Mouse (Mus musculus) neural tube, embryonic 12.5 days (tissue): ENCODE data around the gene 9530068E07Rik. TPM values are rescaled to one million over a fixed set of nuclear protein-coding genes. Genes with fewer than 3 reads are reported as not detected.
"Not testable (repeated sequence)": the region's sequence is repeated elsewhere in the genome, so short reads cannot be mapped to it uniquely, and the experiment has no call there.

Experiments used
- ATAC-seq: fragments of 200-750 bp; cut with Nextera tagmentation; 2 replicates; pipeline ENCODE4 v1.8.0; 2017; ENCODE audit warnings: low read depth, mild to moderate bottlenecking, moderate TSS enrichment, moderate library complexity; ENCODE audit not compliant: low FRiP score
- H3K27ac ChIP-seq: fragments of 300-500 bp; sonication (generic); 2 replicates; pipeline ENCODE4 v1.5.1; 2016
- H3K27me3 ChIP-seq: fragments of 300-500 bp; sonication (generic); replicated peaks from 2 replicates; pipeline ENCODE4 v1.6.1; 2016; ENCODE audit warnings: mild to moderate bottlenecking
- H3K36me3 ChIP-seq: fragments of 300-500 bp; sonication (generic); 2 replicates; pipeline ENCODE4 v1.6.1; 2016; ENCODE audit warnings: mild to moderate bottlenecking
- H3K4me1 ChIP-seq: fragments of 300-500 bp; sonication (generic); 2 replicates; pipeline ENCODE4 v1.6.1; 2016
- H3K4me2 ChIP-seq: fragments of 300-500 bp; sonication (generic); replicated peaks from 2 replicates; pipeline ENCODE4 v1.6.1; 2016; ENCODE audit warnings: mild to moderate bottlenecking
- H3K4me3 ChIP-seq: fragments of 300-500 bp; sonication (generic); 2 replicates; pipeline ENCODE4 v1.5.1; 2016
- H3K9ac ChIP-seq: fragments of 300-500 bp; sonication (generic); 2 replicates; pipeline ENCODE4 v1.6.1; 2016; ENCODE audit warnings: mild to moderate bottlenecking
- H3K9me3 ChIP-seq: fragments of 300-500 bp; sonication (generic); 2 replicates; pipeline ENCODE4 v1.6.1; 2016; ENCODE audit warnings: mild to moderate bottlenecking
- WGBS: fragments of 180-500 bp; shearing (Covaris S2); methylation state at CpG from one replicate; pipeline ENCODE4 v1.1.7; 2016; 5-methylcytosine and 5-hydroxymethylcytosine counted together
- polyA plus RNA-seq: library from polyadenylated mRNA; unstranded; fragments of >200 nt; fragmentation: Nextera tagmentation; extraction: Ambion mirVana; gene quantifications from 2 replicates; pipeline ENCODE4 v1.2.1, GENCODE M21; 2016

Gene 9530068E07Rik
- polyA plus RNA-seq, 1 experiment from 2014 or later, result 153 TPM

DNA sequence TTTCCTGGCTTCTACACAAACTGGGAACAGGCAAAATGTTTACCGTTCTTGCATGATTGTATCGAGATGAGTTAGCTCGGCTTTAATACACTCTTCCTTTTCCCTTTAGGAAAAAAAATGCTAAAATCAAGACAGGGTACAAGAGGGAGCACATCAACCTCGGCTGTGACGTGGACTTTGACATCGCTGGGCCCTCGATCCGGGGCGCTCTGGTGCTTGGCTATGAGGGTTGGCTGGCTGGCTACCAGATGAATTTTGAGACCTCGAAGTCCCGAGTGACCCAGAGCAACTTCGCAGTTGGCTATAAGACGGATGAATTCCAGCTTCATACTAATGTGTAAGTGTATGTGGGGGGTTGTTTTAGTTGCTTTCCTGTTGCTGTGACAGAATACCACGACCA, 12.5 kb upstream of the 9530068E07Rik start:
- 96% methylated on average over 14 of the region's 14 CpGs for WGBS
- ATAC-seq, result no peak

GRCm38 (mm10) chr11:52384667-52385066, 11.6 kb upstream of the 9530068E07Rik start:
- no peak overlapping the region for H3K4me2 ChIP-seq
- no peak for ATAC-seq
- H3K27ac ChIP-seq, result no peak overlapping the region
- no peaks in the 10 kb centered on the region for H3K4me1 ChIP-seq
- no peaks in the 10 kb centered on the region for H3K27me3 ChIP-seq
- no peak overlapping the region for H3K4me3 ChIP-seq
- H3K36me3 ChIP-seq, result peaks cover 67% of the 10 kb centered on the region
- H3K9me3 ChIP-seq, result no peaks in the 10 kb centered on the region
- no peak overlapping the region for H3K9ac ChIP-seq
- WGBS, result 62% methylated on average over 3 of the region's 3 CpGs

More for the DNA sequence above, 12.5 kb upstream of the 9530068E07Rik start:
- Histone ChIP-seq H3K9ac (no peak overlapping the region), H3K4me1 (no peaks in the 10 kb centered on the region), H3K4me3 (no peak overlapping the region), H3K4me2 (no peak overlapping the region), H3K27ac (no peak overlapping the region), H3K27me3 (no peaks in the 10 kb centered on the region), H3K36me3 (peaks cover 68% of the 10 kb centered on the region), H3K9me3 (no peaks in the 10 kb centered on the region)

GRCm38 (mm10) chr11:52386892-52387291, 9.3 kb upstream of the 9530068E07Rik start:
- ATAC-seq, result no peak
- Histone ChIP-seq H3K9me3 (no peaks in the 10 kb centered on the region), H3K9ac (no peak overlapping the region), H3K27me3 (no peaks in the 10 kb centered on the region), H3K4me3 (no peak overlapping the region), H3K4me2 (no peak overlapping the region), H3K4me1 (no peaks in the 10 kb centered on the region), H3K27ac (no peak overlapping the region), H3K36me3 (peaks cover 66% of the 10 kb centered on the region)
- 83% methylated on average over 3 of the region's 3 CpGs for WGBS

GRCm38 (mm10) chr11:52388150-52388549, 8.1 kb upstream of the 9530068E07Rik start:
- Histone ChIP-seq H3K9ac (no peak overlapping the region), H3K4me2 (no peak overlapping the region), H3K9me3 (no peaks in the 10 kb centered on the region), H3K27me3 (no peaks in the 10 kb centered on the region), H3K36me3 (peaks cover 61% of the 10 kb centered on the region), H3K4me3 (no peak overlapping the region), H3K4me1 (no peaks in the 10 kb centered on the region), H3K27ac (no peak overlapping the region)
- WGBS, result 93% methylated on average over 12 of the region's 12 CpGs
- ATAC-seq, result no peak

- not testable (repeated sequence) for H3K4me3 ChIP-seq, H3K27ac ChIP-seq, H3K27me3 ChIP-seq, H3K9ac ChIP-seq, H3K4me1 ChIP-seq, ATAC-seq, H3K9me3 ChIP-seq, H3K4me2 ChIP-seq
- WGBS, result 94% methylated on average over 5 of the region's 5 CpGs
- peaks cover 55% of the 10 kb centered on the region for H3K36me3 ChIP-seq
These were observed 7.2 kb upstream of the 9530068E07Rik start for GRCm38 (mm10) chr11:52388979-52389378.

DNA sequence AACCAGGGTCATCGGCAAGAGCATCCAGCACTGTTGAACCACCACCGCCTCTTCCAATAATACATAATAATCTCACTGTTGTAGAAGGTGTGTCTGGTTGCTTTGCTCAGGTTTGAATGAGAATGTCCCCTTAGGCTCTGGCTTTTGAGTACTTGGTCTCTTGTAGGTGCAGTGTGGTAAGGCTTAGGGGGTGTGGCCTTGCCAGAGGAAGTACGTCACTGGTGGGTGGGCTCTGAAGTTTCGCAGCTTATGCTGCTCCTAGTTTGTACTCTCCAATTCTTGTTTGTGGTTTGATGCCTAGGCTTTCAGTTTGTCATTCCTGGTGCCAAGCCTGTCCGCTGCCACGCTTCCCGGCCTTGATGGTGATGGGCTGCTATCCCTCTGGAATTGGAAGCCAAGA, 6.3 kb upstream of the 9530068E07Rik start:
- H3K4me1 ChIP-seq, result no peaks in the 10 kb centered on the region
- no peak overlapping the region for H3K27ac ChIP-seq
- no peak overlapping the region for H3K9ac ChIP-seq
- H3K4me3 ChIP-seq, result no peak overlapping the region
- H3K36me3 ChIP-seq, result peaks cover 47% of the 10 kb centered on the region
- H3K9me3 ChIP-seq, result no peaks in the 10 kb centered on the region
- 93% methylated on average over 7 of the region's 7 CpGs for WGBS
- no peak overlapping the region for H3K4me2 ChIP-seq
- H3K27me3 ChIP-seq, result no peaks in the 10 kb centered on the region
- no peak for ATAC-seq

GRCm38 (mm10) chr11:52394494-52394893, 1.7 kb upstream of the 9530068E07Rik start:
- H3K4me1 ChIP-seq, result peaks cover 6% of the 10 kb centered on the region; the same call in 1 of the 2 replicates
- WGBS, result 83% methylated on average over 4 of the region's 4 CpGs
- ATAC-seq, result no peak
- no peaks in the 10 kb centered on the region for H3K9me3 ChIP-seq
- no peak overlapping the region for H3K4me2 ChIP-seq
- no peaks in the 10 kb centered on the region for H3K27me3 ChIP-seq
- H3K36me3 ChIP-seq, result peaks cover 10% of the 10 kb centered on the region; the same call in 1 of the 2 replicates
- H3K9ac ChIP-seq, result no peak overlapping the region
- no peak overlapping the region for H3K27ac ChIP-seq
- no peak overlapping the region for H3K4me3 ChIP-seq

- Histone ChIP-seq H3K27ac (no peak overlapping the region), H3K9me3 (no peaks in the 10 kb centered on the region), H3K4me1 (peaks cover 10% of the 10 kb centered on the region; the same call in 1 of the 2 replicates), H3K36me3 (peaks cover 1% of the 10 kb centered on the region; the same call in 1 of the 2 replicates), H3K27me3 (no peaks in the 10 kb centered on the region), H3K4me3 (no peak overlapping the region), H3K9ac (no peak overlapping the region), H3K4me2 (no peak overlapping the region)
- WGBS, result 32% methylated on average over 4 of the region's 4 CpGs
- ATAC-seq, result no peak
These were observed 885 bp upstream of the 9530068E07Rik start for GRCm38 (mm10) chr11:52395343-52395742.

GRCm38 (mm10) chr11:52396597-52397188, 465 bp downstream of the 9530068E07Rik start:
- H3K36me3 ChIP-seq, result no peaks in the 10 kb centered on the region
- no peaks in the 10 kb centered on the region for H3K27me3 ChIP-seq
- peak overlapping the region; percentile 81 for H3K4me3 ChIP-seq
- peak overlapping the region; percentile 23 for H3K27ac ChIP-seq
- peak; percentile 79 for ATAC-seq
- H3K9me3 ChIP-seq, result no peaks in the 10 kb centered on the region
- H3K4me2 ChIP-seq, result peak overlapping the region; percentile 68
- peaks cover 11% of the 10 kb centered on the region; the same call in 1 of the 2 replicates for H3K4me1 ChIP-seq
- peak overlapping the region; percentile 82 for H3K9ac ChIP-seq
- 1% methylated on average over 33 of the region's 33 CpGs for WGBS

DNA sequence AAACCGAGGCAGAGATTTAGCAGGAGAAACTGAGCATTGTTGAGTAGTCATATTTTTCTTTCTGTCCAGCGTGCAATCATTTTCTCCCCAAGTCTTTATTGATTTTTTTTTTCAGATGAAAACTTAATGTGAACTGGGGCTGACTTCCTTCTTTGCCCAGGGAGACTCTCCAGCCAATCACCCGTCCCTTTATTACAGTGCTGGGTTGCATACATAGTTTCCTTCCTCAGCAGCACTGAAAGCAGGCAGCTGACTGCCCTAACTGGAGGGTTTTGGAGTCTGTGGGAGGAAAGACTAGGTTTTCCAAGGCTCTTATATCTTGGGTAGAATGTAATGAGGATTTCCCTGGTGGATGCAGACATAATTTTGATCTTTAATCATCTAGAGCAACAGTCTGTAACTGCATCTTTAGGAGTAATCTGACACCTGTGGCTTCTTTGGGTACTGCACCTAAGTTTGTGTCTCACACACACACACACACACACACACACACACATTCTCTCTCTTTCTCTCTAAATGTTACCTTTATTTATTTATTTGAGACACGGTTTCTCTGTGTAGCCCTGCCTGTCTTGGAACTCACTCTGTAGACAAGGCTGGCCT, 1.3 kb downstream of the 9530068E07Rik start:
- H3K27ac ChIP-seq, result no peak overlapping the region
- H3K4me3 ChIP-seq, result peak overlapping the region; percentile 81
- no peak for ATAC-seq
- H3K9me3 ChIP-seq, result no peaks in the 10 kb centered on the region
- WGBS, result 89% methylated on average over 4 of the region's 4 CpGs
- peaks cover 11% of the 10 kb centered on the region; the same call in 1 of the 2 replicates for H3K4me1 ChIP-seq
- H3K9ac ChIP-seq, result peak overlapping the region; percentile 82
- H3K36me3 ChIP-seq, result no peaks in the 10 kb centered on the region
- H3K4me2 ChIP-seq, result peak overlapping the region; percentile 68
- no peaks in the 10 kb centered on the region for H3K27me3 ChIP-seq

DNA sequence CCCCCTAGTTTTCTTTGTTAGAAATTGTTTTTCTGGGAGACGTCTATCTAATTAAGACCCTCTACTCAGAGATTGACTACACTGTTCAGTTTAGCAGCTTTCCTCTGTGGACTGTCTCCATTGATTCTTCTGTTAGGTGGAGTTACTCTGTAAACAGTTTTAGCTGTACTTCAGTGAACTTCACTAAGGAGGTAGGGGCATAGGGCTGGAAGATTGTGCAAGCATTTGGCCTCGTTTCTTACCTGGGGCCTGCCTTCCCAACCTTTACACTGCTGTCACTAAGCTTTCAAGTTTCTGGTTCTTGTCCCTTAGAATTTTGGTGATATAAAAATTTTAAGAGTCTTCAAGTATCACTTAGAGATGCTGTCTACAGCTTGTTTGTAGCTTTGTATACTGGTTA, 5.2 kb downstream of the 9530068E07Rik start:
- Histone ChIP-seq H3K27me3 (no peaks in the 10 kb centered on the region), H3K9me3 (no peaks in the 10 kb centered on the region), H3K4me1 (peaks cover 11% of the 10 kb centered on the region; the same call in 1 of the 2 replicates), H3K4me3 (no peak overlapping the region), H3K27ac (no peak overlapping the region), H3K4me2 (no peak overlapping the region), H3K36me3 (peaks cover 26% of the 10 kb centered on the region), H3K9ac (no peak overlapping the region)
- ATAC-seq, result no peak
- 80% methylated on average over 2 of the region's 2 CpGs for WGBS

GRCm38 (mm10) chr11:52402566-52402965, 6.3 kb downstream of the 9530068E07Rik start:
- H3K27ac ChIP-seq, result no peak overlapping the region
- 92% methylated on average over 1 of the region's 1 CpGs for WGBS
- H3K4me3 ChIP-seq, result no peak overlapping the region
- H3K27me3 ChIP-seq, result no peaks in the 10 kb centered on the region
- ATAC-seq, result no peak
- peaks cover 37% of the 10 kb centered on the region for H3K36me3 ChIP-seq
- H3K4me2 ChIP-seq, result no peak overlapping the region
- H3K4me1 ChIP-seq, result peaks cover 5% of the 10 kb centered on the region; the same call in 1 of the 2 replicates
- no peak overlapping the region for H3K9ac ChIP-seq
- no peaks in the 10 kb centered on the region for H3K9me3 ChIP-seq

DNA sequence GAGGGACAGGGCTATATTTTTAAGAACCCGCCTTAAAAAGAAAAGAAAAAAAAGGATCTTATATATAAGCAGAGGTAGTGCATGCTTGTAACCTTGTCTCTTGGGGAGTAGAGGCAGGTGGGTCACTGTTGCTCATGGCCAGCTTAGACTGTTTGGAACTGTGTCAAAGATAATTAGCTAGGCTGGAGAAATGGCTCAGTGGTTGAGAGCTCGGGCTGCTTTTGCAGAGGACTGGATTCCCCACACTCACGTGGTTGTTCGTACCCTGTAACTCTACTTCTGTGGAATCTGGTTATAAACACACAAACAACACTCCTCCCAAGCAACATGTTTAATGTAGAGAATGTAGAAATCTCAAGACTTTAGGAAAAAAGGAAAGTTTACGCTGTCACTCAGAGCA, 8.0 kb downstream of the 9530068E07Rik start:
- peaks cover 5% of the 10 kb centered on the region; the same call in 1 of the 2 replicates for H3K4me1 ChIP-seq
- no peaks in the 10 kb centered on the region for H3K27me3 ChIP-seq
- H3K36me3 ChIP-seq, result peaks cover 52% of the 10 kb centered on the region
- H3K4me3 ChIP-seq, result no peak overlapping the region
- no peaks in the 10 kb centered on the region for H3K9me3 ChIP-seq
- no peak overlapping the region for H3K4me2 ChIP-seq
- ATAC-seq, result no peak
- H3K9ac ChIP-seq, result no peak overlapping the region
- H3K27ac ChIP-seq, result no peak overlapping the region
- WGBS, result 95% methylated on average over 5 of the region's 5 CpGs
